Mouse (Mus musculus) neural tube, embryonic 12.5 days (tissue): ENCODE results near the gene Slc35e2. TPM values are rescaled to one million over a fixed set of nuclear protein-coding genes. Genes with fewer than 3 reads are reported as not detected.
A peak's percentile ranks its signal among the peaks of the same experiment; 100 is the strongest.

Experiments used
- ATAC-seq: fragments of 200-750 bp; cut with Nextera tagmentation; 2 replicates; pipeline ENCODE4 v1.8.0; 2017; ENCODE audit warnings: low read depth, mild to moderate bottlenecking, moderate TSS enrichment, moderate library complexity; ENCODE audit not compliant: low FRiP score
- H3K27ac ChIP-seq: fragments of 300-500 bp; sonication (generic); 2 replicates; pipeline ENCODE4 v1.5.1; 2016
- H3K27me3 ChIP-seq: fragments of 300-500 bp; sonication (generic); replicated peaks from 2 replicates; pipeline ENCODE4 v1.6.1; 2016; ENCODE audit warnings: mild to moderate bottlenecking
- H3K36me3 ChIP-seq: fragments of 300-500 bp; sonication (generic); 2 replicates; pipeline ENCODE4 v1.6.1; 2016; ENCODE audit warnings: mild to moderate bottlenecking
- H3K4me1 ChIP-seq: fragments of 300-500 bp; sonication (generic); 2 replicates; pipeline ENCODE4 v1.6.1; 2016
- H3K4me2 ChIP-seq: fragments of 300-500 bp; sonication (generic); replicated peaks from 2 replicates; pipeline ENCODE4 v1.6.1; 2016; ENCODE audit warnings: mild to moderate bottlenecking
- H3K4me3 ChIP-seq: fragments of 300-500 bp; sonication (generic); 2 replicates; pipeline ENCODE4 v1.5.1; 2016
- H3K9ac ChIP-seq: fragments of 300-500 bp; sonication (generic); 2 replicates; pipeline ENCODE4 v1.6.1; 2016; ENCODE audit warnings: mild to moderate bottlenecking
- H3K9me3 ChIP-seq: fragments of 300-500 bp; sonication (generic); 2 replicates; pipeline ENCODE4 v1.6.1; 2016; ENCODE audit warnings: mild to moderate bottlenecking
- WGBS: fragments of 180-500 bp; shearing (Covaris S2); methylation state at CpG from one replicate; pipeline ENCODE4 v1.1.7; 2016; 5-methylcytosine and 5-hydroxymethylcytosine counted together
- polyA plus RNA-seq: library from polyadenylated mRNA; unstranded; fragments of >200 nt; fragmentation: Nextera tagmentation; extraction: Ambion mirVana; gene quantifications from 2 replicates; pipeline ENCODE4 v1.2.1, GENCODE M21; 2016

Slc35e2 gene
- polyA plus RNA-seq, 1 experiment from 2014 or later, result 16.7 TPM

DNA sequence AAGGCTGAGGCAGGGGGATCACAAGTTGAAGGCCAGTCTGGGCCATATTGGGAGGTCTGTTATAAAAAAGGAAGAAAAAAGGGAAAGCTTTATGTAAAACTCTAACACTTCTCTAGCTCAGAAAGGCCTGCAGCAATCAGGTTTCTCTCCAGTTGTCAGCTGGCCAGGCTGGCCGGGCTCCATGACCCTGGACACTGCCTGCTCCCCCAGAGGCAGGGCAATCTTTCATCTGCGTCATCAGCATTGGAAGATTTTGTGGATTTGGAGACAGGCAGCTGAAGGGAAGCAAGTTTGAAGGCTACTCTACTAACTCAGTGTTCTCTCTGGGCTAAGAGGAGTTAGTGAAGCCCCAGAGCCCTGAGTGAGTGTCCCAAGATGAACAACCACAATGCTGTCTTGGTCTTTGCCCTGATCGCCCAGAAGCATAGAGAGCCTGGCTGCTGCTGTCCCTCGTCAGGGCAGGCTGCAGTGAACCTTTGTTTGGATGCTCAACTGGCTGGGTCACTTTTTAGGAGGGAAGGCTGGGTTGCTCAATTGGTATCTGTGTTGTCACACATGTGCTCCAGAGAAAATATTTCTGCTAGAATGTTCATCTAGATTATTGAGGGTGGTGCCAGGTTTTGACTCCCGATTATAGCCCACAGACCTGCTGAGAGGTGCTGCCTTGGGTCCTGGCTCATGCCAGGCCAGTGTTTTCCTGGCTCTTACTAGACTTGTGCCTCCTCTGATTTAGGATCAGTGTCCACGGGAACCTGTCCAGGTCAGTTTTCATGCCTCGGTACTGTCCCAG lies 22.7 kb upstream of the Slc35e2 start:
- no peak for ATAC-seq
- Histone ChIP-seq H3K9ac (no peak overlapping the region), H3K9me3 (no peaks in the 10 kb centered on the region), H3K36me3 (peaks cover 46% of the 10 kb centered on the region), H3K4me2 (no peak overlapping the region), H3K4me3 (no peak overlapping the region), H3K27me3 (no peaks in the 10 kb centered on the region), H3K4me1 (no peaks in the 10 kb centered on the region), H3K27ac (no peak overlapping the region)
- 93% methylated on average over 7 of the region's 7 CpGs for WGBS

DNA sequence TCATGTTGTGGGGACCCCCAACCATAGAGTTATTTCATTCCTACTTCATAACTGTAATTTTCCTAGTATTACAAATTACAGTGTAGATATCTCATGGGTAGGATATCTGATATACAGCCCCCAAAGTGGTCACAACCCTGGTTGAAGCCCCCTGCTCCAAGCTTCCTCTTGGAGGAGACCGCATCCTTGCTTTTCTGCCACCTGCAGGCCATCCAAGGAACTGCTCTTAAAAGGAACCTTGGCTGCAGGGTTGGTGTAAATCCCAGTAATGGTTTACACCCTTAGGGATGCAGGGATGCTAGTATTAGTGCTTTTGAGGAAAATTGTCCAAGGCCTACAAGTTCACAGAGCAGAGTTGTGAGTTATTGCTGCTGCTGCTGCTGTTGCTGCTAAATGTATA lies 20.8 kb upstream of the Slc35e2 start:
- WGBS, result 31% methylated on average over 1 of the region's 1 CpGs
- H3K9ac ChIP-seq, result no peak overlapping the region
- no peak overlapping the region for H3K27ac ChIP-seq
- no peaks in the 10 kb centered on the region for H3K9me3 ChIP-seq
- no peak overlapping the region for H3K4me2 ChIP-seq
- no peak overlapping the region for H3K4me3 ChIP-seq
- no peaks in the 10 kb centered on the region for H3K4me1 ChIP-seq
- no peak for ATAC-seq
- peaks cover 65% of the 10 kb centered on the region for H3K36me3 ChIP-seq
- no peaks in the 10 kb centered on the region for H3K27me3 ChIP-seq

DNA sequence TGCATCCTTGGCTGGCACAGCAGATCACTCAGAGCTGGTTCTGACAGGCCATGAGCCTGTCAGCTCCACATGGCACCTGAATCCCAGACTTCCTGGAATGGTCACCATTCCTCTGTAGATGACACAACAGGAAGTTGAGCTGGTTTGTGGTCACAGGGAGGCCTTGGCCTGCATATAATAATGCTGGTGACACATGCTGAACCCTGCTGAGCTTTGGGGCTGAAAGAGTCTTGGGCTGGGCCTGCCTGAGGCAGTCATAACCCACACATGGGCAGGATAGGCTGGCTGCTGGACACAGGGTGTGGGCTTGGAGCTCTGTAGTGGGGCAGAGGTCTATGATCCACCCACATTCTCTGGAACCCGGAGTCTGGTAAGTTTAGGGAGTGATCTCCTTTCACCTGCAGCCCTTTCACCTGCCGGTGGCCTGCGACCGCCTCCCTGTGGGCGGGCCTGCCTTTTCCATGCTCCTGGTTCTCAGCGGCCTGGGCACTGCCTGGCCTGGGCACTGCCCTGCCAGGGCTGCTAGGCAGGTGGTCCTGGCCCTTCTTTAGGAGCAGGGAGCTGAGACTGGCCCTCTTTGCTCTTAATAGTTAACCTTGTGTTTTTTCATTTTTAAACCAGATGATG lies 18.8 kb upstream of the Slc35e2 start:
- WGBS, result 96% methylated on average over 6 of the region's 6 CpGs
- ATAC-seq, result no peak
- H3K27me3 ChIP-seq, result no peaks in the 10 kb centered on the region

DNA sequence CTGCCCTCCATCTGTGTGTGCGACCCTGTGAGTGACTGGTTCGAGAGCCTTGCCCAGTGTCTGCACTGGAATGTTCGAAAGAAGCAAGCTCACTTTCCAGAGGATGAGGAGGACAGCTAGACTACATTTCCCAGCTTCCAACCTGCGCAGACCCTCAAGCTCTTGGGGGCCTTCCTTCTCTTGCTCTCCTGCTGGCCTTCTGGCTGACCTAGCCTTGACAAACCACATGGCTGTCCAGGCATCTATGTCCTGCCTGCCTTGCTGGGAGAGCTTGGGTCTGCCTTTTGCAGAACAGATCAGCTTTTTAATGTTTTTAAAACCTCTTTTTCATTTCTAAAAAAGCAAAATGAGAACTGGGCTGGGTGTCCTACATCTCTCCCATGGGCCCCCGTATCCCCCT lies 11.9 kb upstream of the Slc35e2 start:
- H3K9me3 ChIP-seq, result no peaks in the 10 kb centered on the region
- no peaks in the 10 kb centered on the region for H3K27me3 ChIP-seq
- no peak for ATAC-seq
- H3K4me1 ChIP-seq, result no peaks in the 10 kb centered on the region
- no peak overlapping the region for H3K9ac ChIP-seq
- H3K27ac ChIP-seq, result no peak overlapping the region
- H3K36me3 ChIP-seq, result peaks cover 64% of the 10 kb centered on the region
- no peak overlapping the region for H3K4me3 ChIP-seq
- H3K4me2 ChIP-seq, result no peak overlapping the region
- WGBS, result 91% methylated on average over 5 of the region's 5 CpGs

More for the DNA sequence above, 18.8 kb upstream of the Slc35e2 start:
- Histone ChIP-seq H3K9me3 (no peaks in the 10 kb centered on the region), H3K36me3 (peaks cover 73% of the 10 kb centered on the region), H3K4me2 (no peak overlapping the region), H3K27ac (no peak overlapping the region), H3K9ac (no peak overlapping the region), H3K4me3 (no peak overlapping the region), H3K4me1 (no peaks in the 10 kb centered on the region)

DNA sequence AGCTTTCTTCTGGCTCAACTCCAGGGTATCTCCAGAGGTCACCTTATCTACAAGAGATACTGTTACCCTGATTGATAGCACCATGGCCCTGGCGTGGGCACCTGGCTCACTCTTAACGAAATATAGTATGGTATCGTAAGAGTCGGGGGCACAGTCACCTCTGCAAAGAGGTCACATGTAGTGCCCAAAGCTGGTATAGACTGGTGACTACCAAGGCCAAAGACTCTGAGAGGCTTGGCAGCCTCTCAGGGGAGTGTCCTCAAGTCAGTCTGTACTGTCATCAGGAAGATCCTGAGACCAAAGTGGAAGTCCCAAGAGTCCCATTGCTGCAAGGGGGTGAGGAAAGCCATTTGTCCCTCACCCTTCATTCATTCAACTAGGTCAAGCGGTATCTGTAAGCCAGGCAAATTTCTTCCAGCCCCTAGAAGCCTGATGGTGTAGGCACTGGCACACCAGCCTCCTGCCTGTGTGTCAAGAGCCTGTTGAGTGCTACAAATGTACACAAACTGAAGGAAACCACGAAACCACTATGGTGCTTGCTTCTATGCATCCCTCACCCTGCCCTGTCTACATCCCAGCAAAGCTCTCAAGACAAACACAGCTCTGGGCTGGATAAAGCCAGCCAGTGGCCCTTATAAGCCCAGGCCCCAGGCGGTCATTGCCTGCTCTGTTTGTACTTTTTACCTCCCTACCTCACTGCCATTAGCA lies 10.1 kb upstream of the Slc35e2 start:
- Histone ChIP-seq H3K4me3 (no peak overlapping the region), H3K4me2 (no peak overlapping the region), H3K4me1 (no peaks in the 10 kb centered on the region), H3K9me3 (no peaks in the 10 kb centered on the region), H3K27ac (no peak overlapping the region), H3K27me3 (no peaks in the 10 kb centered on the region), H3K9ac (no peak overlapping the region), H3K36me3 (peaks cover 46% of the 10 kb centered on the region)
- ATAC-seq, result no peak
- 88% methylated on average over 7 of the region's 7 CpGs for WGBS

DNA sequence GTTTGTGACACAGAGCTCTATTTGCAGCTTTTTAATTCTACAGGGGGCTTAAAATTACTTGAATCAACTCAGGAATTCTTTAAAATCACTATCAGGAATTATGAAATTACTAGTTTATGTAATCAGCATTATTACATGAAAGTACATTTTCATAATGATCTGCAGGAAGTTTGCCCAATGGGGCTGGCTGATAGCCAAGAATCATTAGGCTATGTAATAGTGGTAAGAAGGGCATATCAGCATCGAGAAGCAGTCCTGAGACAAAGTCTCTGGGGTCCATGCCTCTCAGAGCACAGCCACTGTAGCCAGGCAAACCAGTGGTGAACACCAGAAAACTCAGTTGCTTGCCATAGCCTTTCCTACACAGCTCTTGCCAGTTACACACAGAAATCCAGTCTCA lies 7.4 kb upstream of the Slc35e2 start:
- Histone ChIP-seq H3K4me2 (no peak overlapping the region), H3K4me3 (no peak overlapping the region), H3K9ac (no peak overlapping the region), H3K4me1 (no peaks in the 10 kb centered on the region), H3K27me3 (no peaks in the 10 kb centered on the region), H3K36me3 (peaks cover 21% of the 10 kb centered on the region), H3K9me3 (no peaks in the 10 kb centered on the region), H3K27ac (no peak overlapping the region)
- no peak for ATAC-seq
- 74% methylated on average over 1 of the region's 1 CpGs for WGBS

DNA sequence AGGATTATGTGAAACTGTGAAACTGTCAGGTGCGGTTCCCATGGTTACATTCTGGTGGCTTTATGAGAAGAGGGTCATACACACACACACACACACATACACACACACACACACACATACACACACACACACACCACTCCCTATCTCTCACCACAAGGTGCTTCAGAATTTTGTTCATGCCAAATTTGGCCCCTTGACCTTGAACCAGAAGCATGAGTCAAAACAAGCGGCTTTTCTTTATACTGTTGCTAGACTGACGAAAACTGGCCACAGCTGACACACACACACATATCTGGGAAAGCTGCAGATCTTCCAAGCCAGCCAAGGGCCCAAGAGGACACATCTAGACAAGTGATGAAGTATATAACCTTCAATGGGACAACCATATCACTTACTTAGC lies 5.4 kb upstream of the Slc35e2 start:
- Histone ChIP-seq H3K36me3 (0 out of 2 replicates have a peak, but pooled peaks cover 2% of the 10 kb centered on the region), H3K9ac (no peak overlapping the region), H3K27ac (no peak overlapping the region), H3K4me1 (no peaks in the 10 kb centered on the region), H3K27me3 (no peaks in the 10 kb centered on the region), H3K4me3 (no peak overlapping the region), H3K4me2 (no peak overlapping the region), H3K9me3 (no peaks in the 10 kb centered on the region)
- ATAC-seq, result no peak
- WGBS, result 86% methylated on average over 3 of the region's 3 CpGs

DNA sequence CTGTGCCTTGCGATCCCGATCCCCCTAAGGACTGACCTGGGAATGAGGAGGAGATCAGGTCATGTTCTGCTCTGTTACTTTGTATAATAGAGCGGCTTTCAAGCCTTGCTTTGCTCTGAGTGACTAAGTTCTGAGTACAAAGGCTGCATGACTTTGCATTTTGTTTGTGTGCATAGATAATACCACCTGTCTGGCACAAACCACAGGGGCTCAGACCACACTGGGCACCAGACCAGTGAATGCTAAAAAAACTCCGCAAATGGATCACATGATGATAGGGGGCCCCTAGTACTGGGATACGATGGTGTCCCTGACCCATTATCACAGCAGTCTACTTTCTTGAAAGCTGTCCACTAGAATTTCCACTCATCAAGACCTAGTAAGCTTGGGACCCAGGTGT lies 4.6 kb upstream of the Slc35e2 start:
- H3K9ac ChIP-seq, result no peak overlapping the region
- ATAC-seq, result no peak
- no peaks in the 10 kb centered on the region for H3K9me3 ChIP-seq

DNA sequence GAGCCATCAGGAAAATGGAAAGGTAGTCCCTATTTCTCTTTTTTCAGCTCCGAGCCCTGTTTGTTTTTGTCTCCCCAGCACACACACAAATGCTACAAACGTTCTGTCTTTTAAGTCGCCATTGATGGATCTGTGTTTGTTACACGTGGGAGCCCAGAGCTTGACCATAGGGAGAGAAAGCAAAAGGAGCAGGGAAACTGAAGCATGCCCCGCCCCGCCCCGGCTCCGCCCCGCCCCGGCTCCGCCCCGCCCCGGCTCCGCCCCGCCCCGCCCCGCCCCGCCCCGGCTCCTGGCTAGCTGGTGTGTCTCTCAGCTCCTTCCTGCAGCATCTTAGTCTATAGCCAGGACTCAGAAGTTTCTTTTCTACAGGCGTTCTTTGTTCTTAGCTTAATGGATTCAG lies 2.7 kb upstream of the Slc35e2 start:
- Histone ChIP-seq H3K36me3 (no peaks in the 10 kb centered on the region), H3K4me3 (no peak overlapping the region), H3K27me3 (no peaks in the 10 kb centered on the region), H3K4me2 (no peak overlapping the region; the same call in 1 of the 2 replicates), H3K27ac (no peak overlapping the region), H3K9me3 (no peaks in the 10 kb centered on the region), H3K4me1 (peaks cover 9% of the 10 kb centered on the region; the same call in 1 of the 2 replicates), H3K9ac (no peak overlapping the region)
- WGBS, result 24% methylated on average over 20 of the region's 20 CpGs
- ATAC-seq, result no peak

More for the DNA sequence above, 4.6 kb upstream of the Slc35e2 start:
- H3K27me3 ChIP-seq, result no peaks in the 10 kb centered on the region
- no peaks in the 10 kb centered on the region for H3K36me3 ChIP-seq
- H3K4me3 ChIP-seq, result no peak overlapping the region
- H3K4me1 ChIP-seq, result no peaks in the 10 kb centered on the region
- no peak overlapping the region for H3K4me2 ChIP-seq
- H3K27ac ChIP-seq, result no peak overlapping the region
- 85% methylated on average over 5 of the region's 5 CpGs for WGBS

DNA sequence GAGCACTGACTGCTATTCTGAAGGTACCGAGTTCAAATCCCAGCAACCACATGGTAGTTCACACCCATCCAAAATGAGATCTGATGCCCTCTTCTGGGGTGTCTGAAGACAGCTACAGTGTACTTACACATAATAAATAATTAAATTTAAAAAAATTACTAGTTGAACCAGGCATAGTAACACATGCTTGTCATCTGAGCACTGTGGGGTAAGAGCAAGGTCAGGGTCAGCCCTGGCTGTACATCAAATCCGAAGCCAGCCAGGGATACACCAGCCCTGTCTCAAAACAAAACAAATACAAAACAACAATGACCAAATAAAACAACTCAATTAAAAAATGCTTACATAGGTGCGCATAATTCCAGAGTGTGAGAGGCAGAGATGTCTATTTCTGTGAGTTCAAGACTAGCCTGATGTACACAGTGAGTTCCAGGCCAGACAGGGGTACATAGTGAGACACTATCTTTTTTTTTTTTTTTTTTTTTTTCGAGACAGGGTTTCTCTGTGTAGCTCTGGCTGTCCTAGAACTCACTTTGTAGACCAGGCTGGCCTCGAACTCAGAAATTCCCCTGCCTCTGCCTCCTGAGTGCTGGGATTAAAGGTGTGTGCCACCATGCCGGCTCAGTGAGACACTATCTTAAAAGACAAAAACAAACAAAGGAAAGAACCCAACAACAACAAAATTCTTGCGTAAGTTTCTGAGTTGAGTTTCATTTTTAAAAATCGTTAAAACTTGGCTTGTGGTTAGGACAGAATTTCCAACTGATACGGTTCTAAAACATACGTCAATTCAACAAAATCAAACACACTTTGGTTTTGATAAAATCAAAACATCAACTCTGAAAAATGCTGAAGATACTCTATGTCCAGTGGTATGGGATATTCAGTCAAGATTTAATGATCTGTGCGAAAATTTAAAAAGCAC lies 1.1 kb upstream of the Slc35e2 start:
- Histone ChIP-seq H3K9me3 (no peaks in the 10 kb centered on the region), H3K36me3 (peaks cover 8% of the 10 kb centered on the region; the same call in 1 of the 2 replicates), H3K9ac (peak overlapping the region; percentile 97), H3K27me3 (no peaks in the 10 kb centered on the region), H3K4me2 (peak overlapping the region; percentile 95), H3K4me3 (peak overlapping the region; percentile 98; the same call in 1 of the 2 replicates), H3K4me1 (peaks cover 9% of the 10 kb centered on the region; the same call in 1 of the 2 replicates), H3K27ac (no peak overlapping the region)
- 90% methylated on average over 11 of the region's 11 CpGs for whole genome bisulfite sequencing
- no peak for ATAC-seq

DNA sequence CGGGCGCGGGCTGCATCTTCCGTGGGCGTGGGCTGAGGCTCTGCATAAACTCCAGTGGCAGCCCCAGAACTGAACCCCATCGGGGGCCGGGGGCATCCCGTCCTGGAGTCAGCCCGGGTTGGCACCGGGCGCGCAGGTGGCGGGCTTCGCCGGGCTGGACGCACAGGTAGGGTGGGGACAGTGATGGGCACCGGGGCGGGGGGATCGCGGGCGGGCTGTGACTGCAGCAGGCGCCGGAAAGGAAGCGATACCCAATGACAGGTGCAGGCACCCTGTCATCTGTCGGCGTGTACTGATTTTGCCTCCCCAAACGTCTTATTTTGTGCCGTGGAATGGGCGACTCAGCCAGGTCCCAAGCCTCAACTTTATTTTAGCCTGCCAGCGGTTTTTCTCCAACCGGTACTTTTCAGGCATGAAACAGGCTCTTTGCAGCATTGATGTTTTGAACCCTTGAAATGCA lies 811 bp downstream of the Slc35e2 start:
- H3K9me3 ChIP-seq, result no peaks in the 10 kb centered on the region
- peaks cover 8% of the 10 kb centered on the region; the same call in 1 of the 2 replicates for H3K36me3 ChIP-seq
- WGBS, result 3% methylated on average over 30 of the region's 31 CpGs
- H3K27me3 ChIP-seq, result no peaks in the 10 kb centered on the region
- peak overlapping the region; percentile 97 for H3K27ac ChIP-seq
- H3K4me1 ChIP-seq, result peaks cover 9% of the 10 kb centered on the region; the same call in 1 of the 2 replicates
- peak overlapping the region; percentile 95 for H3K4me2 ChIP-seq
- peak overlapping the region; percentile 98 for H3K4me3 ChIP-seq
- ATAC-seq, result peak; percentile 42
- H3K9ac ChIP-seq, result peak overlapping the region; percentile 97
